Mouse (Mus musculus) spleen, postnatal 36 days (tissue): Measurements from ENCODE around the gene Gm20388.

Experiments
- DNase-seq, 2 experiments: peaks; one replicate each; pipeline ENCODE4 v3.0.0; 2022; ENCODE audit warnings: low spot score in 2 of 2, mixed read lengths in 1 of 2

Gene Gm20388

DNA sequence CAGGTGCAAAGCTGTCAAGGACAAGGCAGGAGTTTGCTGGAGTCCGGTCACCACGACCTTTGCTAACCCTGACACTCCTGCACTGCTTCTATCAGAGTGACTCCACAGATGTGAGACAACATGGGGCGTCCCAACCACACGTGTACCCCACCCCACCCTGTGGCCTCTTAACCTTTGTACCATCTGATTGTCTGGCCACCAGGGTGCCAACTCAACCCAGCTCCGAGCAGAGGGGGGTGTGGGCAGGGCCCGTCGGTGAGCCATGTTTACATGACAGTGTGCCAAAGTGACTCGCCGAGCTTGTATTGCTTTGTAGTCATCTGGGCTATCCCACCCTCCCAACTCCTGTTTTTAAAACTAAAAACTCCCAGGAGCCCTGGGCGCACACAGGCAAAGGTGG, 4434.5 kb downstream of the Gm20388 start:
- DNase-seq: no peak

DNA sequence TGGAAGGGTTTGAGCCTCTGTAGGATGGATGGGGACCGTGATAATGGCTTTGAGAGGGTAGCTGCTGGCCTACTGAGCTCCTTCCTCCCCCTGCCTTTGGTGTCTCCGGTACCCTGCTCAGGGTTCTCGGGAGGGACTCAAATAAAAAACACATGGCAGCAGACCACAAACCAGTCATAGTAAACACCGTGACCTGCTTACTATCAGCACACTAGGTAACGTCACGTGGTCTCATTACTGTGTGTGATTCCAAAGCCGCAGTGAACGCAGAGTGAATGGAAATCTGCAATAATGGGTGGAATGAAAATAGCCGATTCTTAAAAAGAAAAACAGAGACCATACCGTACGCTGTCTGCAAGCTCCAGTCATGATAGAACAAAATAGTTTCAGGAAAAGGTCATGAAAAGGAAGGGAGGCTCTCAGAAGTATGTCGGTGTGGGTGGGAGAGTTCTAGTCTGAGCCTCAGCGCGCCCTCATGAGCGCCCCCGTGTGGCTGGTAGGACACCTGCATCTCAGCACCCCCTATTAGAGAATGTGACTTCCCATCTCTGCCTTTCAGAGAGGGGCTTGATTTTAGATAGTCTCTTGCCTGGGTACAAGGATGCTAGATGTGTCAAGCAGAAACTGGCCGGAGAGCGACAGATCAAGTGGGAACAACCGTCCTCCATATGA, 4436.3 kb downstream of the Gm20388 start:
- peak; percentile 36 for DNase-seq

GRCm38 (mm10) chr8:124348087-124348486, 4437.4 kb downstream of the Gm20388 start:
- no peak for DNase-seq

DNA sequence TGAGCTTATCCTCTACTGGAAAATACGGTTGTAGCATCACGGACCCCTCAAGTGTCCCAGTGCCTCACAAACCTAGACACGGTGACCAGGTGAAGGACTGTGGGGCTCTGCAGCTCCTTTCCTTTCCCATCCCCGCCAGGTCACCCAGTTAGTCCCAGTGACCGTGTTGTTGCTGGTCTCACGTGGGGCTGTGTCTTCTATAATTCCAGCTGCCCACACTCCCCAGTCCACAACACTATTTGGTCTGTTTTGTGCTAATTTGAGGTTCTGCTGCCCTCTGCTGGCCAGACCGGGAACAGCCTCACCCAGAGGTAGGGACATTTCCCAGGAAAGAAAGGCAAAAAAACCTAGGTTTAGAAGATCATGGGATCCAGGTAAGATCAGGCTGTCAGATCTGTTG, 4439.0 kb downstream of the Gm20388 start:
- peak; percentile 27 to 50 for DNase-seq

- DNase-seq: no peak
Measured at GRCm38 (mm10) chr8:124351636-124352035, 4441.0 kb downstream of the Gm20388 start.

- no peak for DNase-seq
Measured at GRCm38 (mm10) chr8:124360911-124361310, 4450.3 kb downstream of the Gm20388 start.

DNA sequence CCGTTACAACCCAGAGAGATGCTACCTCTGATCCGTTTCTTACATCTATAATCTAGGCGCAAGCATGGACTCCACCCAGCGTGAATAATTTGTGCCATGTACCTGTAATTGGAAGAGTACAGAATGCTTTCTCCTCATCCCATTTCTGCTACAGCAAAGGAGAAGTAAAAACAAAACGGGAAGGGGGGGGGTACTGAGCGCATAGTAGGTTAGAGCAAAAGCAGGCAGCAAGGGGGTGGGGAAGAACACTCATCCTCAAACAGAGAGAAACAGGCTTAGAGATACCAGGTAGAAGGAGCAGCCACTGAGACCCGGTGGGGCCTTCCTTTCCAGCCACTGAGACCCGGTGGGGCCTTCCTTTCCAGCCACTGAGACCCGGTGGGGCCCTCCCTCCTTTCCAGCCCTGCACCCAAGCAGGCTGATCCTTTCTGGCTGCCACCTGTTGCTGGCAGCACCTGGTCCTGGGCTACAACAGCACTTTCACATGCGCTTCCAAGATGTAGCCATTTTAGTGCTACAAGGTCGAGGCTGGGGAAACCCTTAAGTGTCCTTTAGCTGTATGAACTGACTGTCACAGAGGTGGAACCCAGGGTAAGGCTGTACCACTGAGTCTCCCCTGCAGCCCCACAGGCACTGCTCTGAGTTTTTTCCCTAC, 4451.3 kb downstream of the Gm20388 start:
- DNase-seq: no peak

DNA sequence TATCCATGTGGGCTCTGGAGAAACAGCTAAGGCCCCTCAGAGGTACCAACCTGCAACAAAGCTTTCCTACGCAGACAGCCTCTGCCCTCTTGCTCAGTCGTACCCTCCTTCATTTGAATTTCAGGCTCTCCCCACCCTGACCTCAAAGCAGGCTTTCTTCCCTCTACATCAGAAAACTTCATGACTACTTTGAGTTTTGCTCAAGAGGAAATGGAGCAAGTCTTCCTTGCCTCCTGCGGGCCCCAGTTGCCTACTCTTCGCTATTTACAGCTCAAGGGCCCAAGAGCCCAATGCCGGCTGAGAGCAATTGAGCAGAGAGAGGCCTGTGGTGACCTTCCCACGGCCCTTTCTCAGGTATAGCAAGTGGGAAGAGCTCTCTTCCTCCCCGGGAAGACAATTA, 4451.9 kb downstream of the Gm20388 start:
- no peak for DNase-seq

DNA sequence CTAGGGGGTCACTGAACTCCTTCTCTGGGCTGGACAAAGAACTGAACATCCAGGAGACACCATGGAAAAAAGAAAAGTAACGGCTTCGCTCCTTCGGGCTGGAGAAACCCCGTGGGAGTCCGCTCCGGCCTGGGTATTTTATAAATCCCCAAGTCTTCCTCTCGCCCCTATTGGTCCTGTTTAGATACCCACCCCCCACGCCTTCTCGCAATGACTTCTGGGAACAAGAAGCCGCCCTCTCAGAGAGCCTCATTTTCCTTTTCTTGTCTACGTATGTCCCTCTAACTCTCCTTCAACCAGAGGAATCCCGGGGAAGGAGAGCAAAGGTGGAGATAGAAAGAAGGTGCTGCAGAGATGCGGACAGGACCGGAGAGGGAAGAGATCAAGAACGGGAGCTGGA, 4452.7 kb downstream of the Gm20388 start:
- DNase-seq: no peak

- DNase-seq: peak; percentile 10 to 38
Measured at GRCm38 (mm10) chr8:124368213-124368612, 4457.6 kb downstream of the Gm20388 start.

GRCm38 (mm10) chr8:124370422-124371183, 4460.0 kb downstream of the Gm20388 start:
- no peak for DNase-seq

GRCm38 (mm10) chr8:124371410-124372123, 4460.9 kb downstream of the Gm20388 start:
- no peak for DNase-seq

DNA sequence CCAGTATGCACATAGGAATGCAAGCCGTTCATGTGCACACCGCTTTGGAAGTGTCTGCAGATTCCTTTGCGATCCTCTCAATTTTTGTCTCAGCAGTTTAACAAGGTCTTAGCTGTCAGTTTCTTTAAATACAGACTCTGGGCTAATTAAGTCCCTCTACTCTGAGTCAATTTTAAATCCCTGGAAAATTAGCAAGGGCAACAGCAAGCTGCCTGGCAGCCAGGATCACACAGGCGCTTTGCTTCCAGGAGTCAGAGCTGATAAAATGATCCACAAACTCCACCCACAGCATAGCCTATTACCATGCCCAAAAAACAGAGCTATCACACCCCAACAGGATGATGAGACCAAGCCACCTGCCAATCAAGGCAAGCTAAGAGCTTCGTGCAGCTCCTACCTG, 4463.1 kb downstream of the Gm20388 start:
- DNase-seq: no peak

GRCm38 (mm10) chr8:124375168-124375567, 4464.5 kb downstream of the Gm20388 start:
- no peak for DNase-seq

DNA sequence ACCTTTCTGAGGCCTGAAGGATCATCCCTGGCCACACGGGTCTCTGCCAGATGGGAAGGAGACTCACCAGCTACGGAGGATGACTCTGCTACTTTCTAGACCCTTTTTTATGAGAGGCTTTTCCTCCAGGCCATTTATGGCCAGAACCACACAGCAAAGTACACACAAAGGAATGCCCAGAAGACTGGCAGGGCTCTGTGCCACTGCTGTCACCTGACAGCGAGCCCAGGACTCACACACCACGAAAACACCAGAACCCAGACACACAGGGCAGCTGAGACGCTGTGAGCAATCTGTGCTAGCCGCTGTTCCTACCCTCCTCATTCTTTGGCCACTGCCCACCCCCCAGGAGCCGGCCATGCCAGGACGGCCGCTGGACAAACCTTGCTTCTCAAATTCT, 4465.1 kb downstream of the Gm20388 start:
- DNase-seq: no peak

DNA sequence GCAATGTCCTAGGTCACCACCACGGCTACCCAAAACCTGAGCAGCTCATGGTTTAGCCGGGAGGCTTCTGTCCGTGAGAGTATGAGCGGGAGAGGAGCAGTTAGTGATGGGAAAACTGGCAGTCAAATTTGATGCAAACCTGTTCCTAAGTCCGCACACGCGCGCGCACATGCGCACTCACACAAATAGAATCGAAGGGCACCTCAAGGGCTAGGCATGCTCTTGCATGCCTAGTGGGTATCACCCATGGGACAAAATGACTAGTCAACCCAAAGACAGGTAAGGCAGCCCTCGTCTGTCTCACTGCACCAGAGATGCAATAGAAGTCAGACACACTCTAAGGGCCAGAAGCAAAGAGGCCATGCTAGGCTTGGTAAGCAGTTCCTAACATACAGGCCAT, 4465.8 kb downstream of the Gm20388 start:
- DNase-seq: no peak

GRCm38 (mm10) chr8:124379289-124379688, 4468.6 kb downstream of the Gm20388 start:
- DNase-seq: no peak

DNA sequence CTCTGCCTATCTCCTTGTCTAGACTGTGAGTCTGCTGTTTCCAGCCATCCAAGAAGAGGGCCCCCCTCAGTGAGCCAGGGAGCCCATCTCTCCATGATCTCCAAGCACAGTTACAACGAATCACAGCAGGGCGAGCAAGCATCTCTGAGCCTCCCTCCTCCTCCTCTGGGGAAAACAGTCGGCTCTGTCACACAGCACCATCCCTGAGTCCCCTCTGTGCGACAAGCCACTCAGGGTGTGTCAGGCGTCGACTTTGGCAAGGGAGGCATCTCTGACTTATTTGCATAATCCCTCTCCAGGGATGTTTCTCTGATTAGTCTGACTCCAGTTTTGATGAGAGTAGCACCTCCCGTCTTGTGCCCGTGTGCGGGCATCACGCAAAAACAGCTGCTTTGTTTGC, 4471.6 kb downstream of the Gm20388 start:
- no peak for DNase-seq

DNA sequence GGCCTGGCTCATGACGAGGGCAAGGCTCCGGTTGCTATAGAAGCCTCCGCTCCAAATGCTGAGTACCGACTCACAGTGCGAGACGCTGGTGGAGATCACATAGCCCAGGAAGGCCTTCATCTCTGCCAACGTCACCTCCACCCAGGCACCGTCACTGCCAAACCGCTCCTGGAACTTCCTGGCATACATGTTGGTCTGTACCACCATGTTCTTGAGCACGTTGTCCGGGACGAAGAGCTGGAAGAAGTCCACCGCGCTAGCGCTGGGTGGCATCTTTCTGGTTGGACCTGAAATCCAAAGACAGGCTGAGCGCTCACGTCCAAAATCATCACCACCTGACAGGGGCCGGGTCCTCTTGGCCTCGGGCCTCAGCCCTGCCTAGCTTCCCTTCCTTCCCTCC, 4473.7 kb downstream of the Gm20388 start:
- DNase-seq: no peak

- no peak for DNase-seq
Measured at GRCm38 (mm10) chr8:124386225-124386899, 4475.7 kb downstream of the Gm20388 start.

GRCm38 (mm10) chr8:124389495-124389894, 4478.9 kb downstream of the Gm20388 start:
- DNase-seq: no peak

GRCm38 (mm10) chr8:124391191-124391590, 4480.6 kb downstream of the Gm20388 start:
- no peak for DNase-seq
